Mouse (Mus musculus): ENCODE measurements around the gene Tnfsfm13. TPM values are rescaled to one million over a fixed set of nuclear protein-coding genes. Genes with fewer than 3 reads are reported as not detected.

The Tnfsfm13 gene
- total and polyA plus RNA-seq, 3 experiments = 0.08 TPM; not detected in 2

DNA sequence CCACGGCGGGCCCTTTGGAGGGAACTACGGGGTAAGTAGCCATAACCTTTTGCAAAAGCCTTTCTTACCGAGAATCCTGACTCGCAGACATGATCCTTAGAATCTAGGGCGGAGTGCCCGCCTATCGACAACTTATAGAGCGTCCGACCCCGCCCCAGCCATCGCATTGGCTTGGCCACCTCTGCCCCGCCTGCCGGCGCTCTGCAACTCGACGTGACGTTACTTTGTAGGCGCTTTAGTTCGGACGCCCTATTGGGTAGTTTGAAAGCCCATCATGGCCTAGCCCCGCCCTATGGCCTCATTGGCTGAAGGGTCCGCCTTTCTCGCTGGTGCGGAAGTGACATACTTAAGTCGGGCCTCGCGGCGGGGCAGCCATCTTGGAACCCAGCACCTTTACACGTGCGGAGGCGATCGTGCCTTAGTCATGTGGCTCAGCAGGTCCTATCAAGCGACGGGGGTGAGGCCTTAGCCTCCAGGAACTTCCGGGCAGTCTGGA lies 23.6 kb downstream of the Tnfsfm13 start, which contains the start of gene Eif4a1:
Gene Eif4a1 (minus strand): TSS at position 213 of the 496 bp plus-strand sequence.
- H3K4me1 ChIP-seq (ENCODE audit: control insufficient read depth in 1 of 2, insufficient read depth in 2 of 2) = peaks cover 8 to 61% of the 10 kb centered on the region in 2 experiments; a peak in 3 of 4 replicates
- in situ Hi-C loops (cut with MboI; ENCODE audit: low pct_ligation_motif_present, low pct_unique_long_range_greater_than_20kb, low sequenced_read_pairs) = no loop called here

DNA sequence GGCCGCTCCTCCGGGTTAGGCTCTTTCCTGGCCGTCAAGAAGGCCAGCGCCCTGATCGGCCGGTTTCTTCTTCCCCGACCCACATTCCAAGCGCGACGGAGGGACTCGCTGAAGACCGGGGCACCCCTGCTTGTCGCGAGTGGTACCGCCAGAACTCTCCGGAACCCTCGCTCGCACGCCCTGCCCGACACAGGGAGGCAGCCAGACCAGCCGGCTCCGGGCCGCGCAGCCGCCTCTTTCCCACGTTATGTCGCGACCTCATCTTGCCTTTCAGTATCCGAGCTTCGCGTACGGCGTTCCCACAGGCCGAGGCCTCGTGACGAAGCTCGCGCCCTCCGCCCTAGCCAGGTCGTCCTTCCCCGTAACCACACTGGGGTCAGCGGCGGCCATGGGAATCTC lies 24.2 kb downstream of the Tnfsfm13 start:
- dilution Hi-C loops (cut with MboI; ENCODE audit: extremely low pct_ligation_motif_present, extremely low pct_unique_long_range_greater_than_20kb, low sequenced_read_pairs) = no loop called here
- peaks cover 57% of the 10 kb centered on the region for H3K79me2 ChIP-seq (replicated peaks; ENCODE audit: control insufficient read depth, extremely low read depth, insufficient read depth, poor library complexity, severe bottlenecking)
- TF ChIP-seq CHD1 (IDR thresholded peaks at IDR 0.05; ENCODE audit: low read depth, low read length) = peak; percentile 94
- no peak for TF ChIP-seq ELF1 (IDR thresholded peaks at IDR 0.05; ENCODE audit: low read depth, low read length)
- H3K27me3 ChIP-seq (replicated peaks) = no peaks in the 10 kb centered on the region
- H3K4me2 ChIP-seq (ENCODE audit: insufficient read depth, low read depth, poor library complexity, severe bottlenecking) = no peak overlapping the region
- H3K9ac ChIP-seq (ENCODE audit: insufficient read depth, low read depth) = peak overlapping the region; percentile 99
- H3K27ac ChIP-seq (ENCODE audit: insufficient read depth, low read depth) = peak overlapping the region; percentile 88
- peak overlapping the region; percentile 74 to 94 (median 75) for H3K4me3 ChIP-seq (replicated peaks in 1 of 3; ENCODE audit: low read depth in 2 of 3, low read length in 2 of 3, poor library complexity in 1 of 3)
- in situ Hi-C loops (cut with MboI; ENCODE audit: low pct_ligation_motif_present, low pct_unique_long_range_greater_than_20kb, low sequenced_read_pairs) = no loop called here
- no peaks in the 10 kb centered on the region for H3K9me3 ChIP-seq (replicated peaks; ENCODE audit: low read length)
- H3K4me1 ChIP-seq (ENCODE audit: control insufficient read depth in 1 of 2, insufficient read depth in 2 of 2) = peaks cover 8 to 59% of the 10 kb centered on the region in 2 experiments; a peak in 3 of 4 replicates
- DNase-seq (ENCODE audit: extremely low read depth) = no peak
- peaks cover 67 to 82% of the 10 kb centered on the region in 2 experiments for H3K36me3 ChIP-seq (replicated peaks in 1 of 2; ENCODE audit: control insufficient read depth in 1 of 2, insufficient read depth in 1 of 2, low read length in 1 of 2)

More for the DNA sequence above, 23.6 kb downstream of the Tnfsfm13 start, which contains the start of gene Eif4a1:
- Histone ChIP-seq H3K4me3 (replicated peaks in 1 of 3; ENCODE audit: low read depth in 2 of 3, low read length in 2 of 3, poor library complexity in 1 of 3) (peak within 1 kb of the TSS; percentile 74 to 94 (median 75)), H3K27ac (ENCODE audit: insufficient read depth, low read depth) (peak within 1 kb of the TSS; percentile 88), H3K9ac (ENCODE audit: insufficient read depth, low read depth) (peak within 1 kb of the TSS; percentile 99), H3K36me3 (replicated peaks in 1 of 2; ENCODE audit: control insufficient read depth in 1 of 2, insufficient read depth in 1 of 2, low read length in 1 of 2) (peaks cover 70 to 86% of the 10 kb centered on the region in 2 experiments), H3K9me3 (replicated peaks; ENCODE audit: low read length) (no peaks in the 10 kb centered on the region), H3K79me2 (replicated peaks; ENCODE audit: control insufficient read depth, extremely low read depth, insufficient read depth, poor library complexity, severe bottlenecking) (peaks cover 57% of the 10 kb centered on the region), H3K4me2 (ENCODE audit: insufficient read depth, low read depth, poor library complexity, severe bottlenecking) (peak within 1 kb of the TSS; percentile 95), H3K27me3 (replicated peaks) (no peaks in the 10 kb centered on the region)
- DNase-seq (ENCODE audit: extremely low read depth) = peak; percentile 100
- TF ChIP-seq SMC3 (IDR thresholded peaks at IDR 0.05; ENCODE audit: low read depth, low read length) = no peak
- TF ChIP-seq JUN (IDR thresholded peaks at IDR 0.05; ENCODE audit: insufficient read depth, low read depth, low read length) = no peak
- peak; percentile 90 for TF ChIP-seq TCF12 (IDR thresholded peaks at IDR 0.05; ENCODE audit: low read depth, low read length)
- TF ChIP-seq MYC (IDR thresholded peaks at IDR 0.05; ENCODE audit: low read depth, low read length) = peak; percentile 100
- TF ChIP-seq KAT2A (IDR thresholded peaks at IDR 0.05; ENCODE audit: insufficient replicate concordance, low read length) = peak; percentile 73; the same call in 1 of the 2 replicates
- no peak for TF ChIP-seq MEF2A (IDR thresholded peaks at IDR 0.05; ENCODE audit: borderline replicate concordance, low read depth, low read length)
- TF ChIP-seq ZKSCAN1 (IDR thresholded peaks at IDR 0.05; ENCODE audit: borderline replicate concordance, low read depth, low read length) = no peak
- TF ChIP-seq TBP (conservative IDR thresholded peaks at IDR 0.05; ENCODE audit: low read depth, low read length) = peak; percentile 99
- TF ChIP-seq MXI1 (IDR thresholded peaks at IDR 0.05; ENCODE audit: low read depth, low read length) = peak; percentile 95
- TF ChIP-seq ZNF384 (IDR thresholded peaks at IDR 0.05; ENCODE audit: low read depth, low read length) = no peak
- peak; percentile 96 for TF ChIP-seq CHD2 (IDR thresholded peaks at IDR 0.05; ENCODE audit: low read length)
- peak; percentile 100 for TF ChIP-seq POLR2AphosphoS2 (IDR thresholded peaks at IDR 0.05; ENCODE audit: low read depth, low read length)
- TF ChIP-seq NRF1 (IDR thresholded peaks at IDR 0.05; ENCODE audit: low read depth, low read length) = peak; percentile 72
- peak; percentile 91 for TF ChIP-seq USF2 (conservative IDR thresholded peaks at IDR 0.05; ENCODE audit: low read depth, low read length)
- no peak for TF ChIP-seq RAD21 (IDR thresholded peaks at IDR 0.05; ENCODE audit: low read depth, low read length)
- no peak for TF ChIP-seq PAX5 (IDR thresholded peaks at IDR 0.05; ENCODE audit: low read length)
- TF ChIP-seq IRF4 (IDR thresholded peaks at IDR 0.05; ENCODE audit: low read depth, low read length) = peak; percentile 14; the same call in 1 of the 2 replicates
- no peak for TF ChIP-seq CTCF (conservative IDR thresholded peaks at IDR 0.05 in 1 of 2, IDR thresholded peaks at IDR 0.05 in 1 of 2; ENCODE audit: low read depth in 2 of 2, low read length in 2 of 2)
- no peak for TF ChIP-seq CHD1 (IDR thresholded peaks at IDR 0.05; ENCODE audit: low read depth, low read length)
- TF ChIP-seq ZC3H11A (IDR thresholded peaks at IDR 0.05; ENCODE audit: low read depth, low read length) = no peak
- TF ChIP-seq MAZ (IDR thresholded peaks at IDR 0.05; ENCODE audit: low read depth, low read length) = no peak
- peak; percentile 99 for TF ChIP-seq ZMIZ1 (IDR thresholded peaks at IDR 0.05; ENCODE audit: low read depth, low read length)
- peak; percentile 94 for TF ChIP-seq USF1 (IDR thresholded peaks at IDR 0.05; ENCODE audit: low read depth, low read length)
- peak; percentile 65 for TF ChIP-seq ETS1 (conservative IDR thresholded peaks at IDR 0.05; ENCODE audit: low read depth, low read length)
- TF ChIP-seq JUND (conservative IDR thresholded peaks at IDR 0.05; ENCODE audit: low read depth, low read length) = no peak
- peak; percentile 100 for TF ChIP-seq BHLHE40 (IDR thresholded peaks at IDR 0.05; ENCODE audit: low read depth, low read length)
- TF ChIP-seq MAX (IDR thresholded peaks at IDR 0.05; ENCODE audit: low read length) = peak; percentile 100
- TF ChIP-seq POLR2A (IDR thresholded peaks at IDR 0.05; ENCODE audit: low read depth, low read length) = peak; percentile 100
- no peak; the same call in 1 of the 2 replicates for TF ChIP-seq RCOR1 (conservative IDR thresholded peaks at IDR 0.05; ENCODE audit: low read depth, low read length)
- TF ChIP-seq HCFC1 (IDR thresholded peaks at IDR 0.05; ENCODE audit: low read depth, low read length) = peak; percentile 87
- no peak for TF ChIP-seq UBTF (IDR thresholded peaks at IDR 0.05; ENCODE audit: low read depth, low read length)
- peak; percentile 98 for TF ChIP-seq ELF1 (IDR thresholded peaks at IDR 0.05; ENCODE audit: low read depth, low read length)
- TF ChIP-seq EP300 (IDR thresholded peaks at IDR 0.05; ENCODE audit: low read length) = no peak
- TF ChIP-seq MAFK (IDR thresholded peaks at IDR 0.05; ENCODE audit: insufficient replicate concordance, low read length) = no peak
- TF ChIP-seq SIN3A (IDR thresholded peaks at IDR 0.05; ENCODE audit: low read length) = peak; percentile 87
- peak; percentile 71; the same call in 1 of the 2 replicates for TF ChIP-seq E2F4 (IDR thresholded peaks at IDR 0.05; ENCODE audit: insufficient replicate concordance, low read depth, low read length)
- TF ChIP-seq NELFE (IDR thresholded peaks at IDR 0.05; ENCODE audit: low read depth, low read length) = peak; percentile 100
- dilution Hi-C loops (cut with MboI; ENCODE audit: extremely low pct_ligation_motif_present, extremely low pct_unique_long_range_greater_than_20kb, low sequenced_read_pairs) = no loop called here

All from CH12.LX (cell line).